Comparison of ENCODE assay signal across 8 mouse cellular contexts in genomic region chr9:57420321-57421120, GRCm38 (mm10). TPM values are rescaled to one million over a fixed set of nuclear protein-coding genes. Genes with fewer than 3 reads are reported as not detected.
DNase-seq lines count a peak whose midpoint lies in the region; ATAC-seq and TF ChIP-seq lines count a peak whose summit lies in the region.

No protein-coding gene starts in this region.

- ATAC-seq in liver, postnatal 0 days, result peak; percentile 93
- ATAC-seq in neutrophil, adult 5-6 weeks (ENCODE audit: extremely low read depth, insufficient number of reproducible peaks, low FRiP score, poor library complexity, severe bottlenecking), result peak; percentile 25

- DNase-seq in CD4-positive, CD25-positive, alpha-beta regulatory T cell, adult 2 months (ENCODE audit: low read depth, low spot score), result peak; percentile 47
- peak; percentile 72 for DNase-seq in brain, embryonic 14.5 days (ENCODE audit: low read depth)
- DNase-seq in forelimb bud, embryonic 11.5 days (ENCODE audit: low read depth, low spot score), result peak; percentile 54
- DNase-seq in heart, postnatal 36 days, result peak; percentile 94 to 96
- peak; percentile 72 to 85 for DNase-seq in layer of hippocampus, adult 2 months (ENCODE audit: low spot score in 2 of 2)
- DNase-seq in liver, postnatal 0 days, result peak; percentile 89
- DNase-seq in thymus, adult 2 months, result peak; percentile 24

- peaks cover 18% of the 10 kb centered on the region for H3K4me1 ChIP-seq in liver, postnatal 0 days (ENCODE audit: insufficient read depth)
- peaks cover 20% of the 10 kb centered on the region for H3K4me1 ChIP-seq in thymus, adult 2 months (replicated peaks; ENCODE audit: control insufficient read depth, insufficient read depth, low read length)

- peaks cover 3% of the 10 kb centered on the region; the same call in 1 of the 2 replicates for H3K36me3 ChIP-seq in liver, postnatal 0 days (replicated peaks; ENCODE audit: insufficient read depth, low read length)
- H3K36me3 ChIP-seq in thymus, adult 2 months (ENCODE audit: control insufficient read depth, insufficient read depth, low read length), result no peaks in the 10 kb centered on the region

- peak overlapping the region; percentile 40 for H3K4me2 ChIP-seq in liver, postnatal 0 days (ENCODE audit: low read depth, low read length)

- peak overlapping the region; percentile 22; the same call in 1 of the 2 replicates for H3K4me3 ChIP-seq in layer of hippocampus, adult 2 months
- H3K4me3 ChIP-seq in liver, postnatal 0 days (ENCODE audit: low read depth, low read length), result no peak overlapping the region
- H3K4me3 ChIP-seq in thymus, adult 2 months (ENCODE audit: control insufficient read depth, insufficient read depth, low read length), result peak overlapping the region; percentile 19; the same call in 1 of the 2 replicates

- H3K9ac ChIP-seq in liver, postnatal 0 days (replicated peaks), result peak overlapping the region; percentile 44

- TF ChIP-seq CTCF in brain, embryonic 14.5 days (IDR thresholded peaks at IDR 0.05; ENCODE audit: borderline replicate concordance, extremely low read depth, insufficient read depth, insufficient read length), result no peak
- TF ChIP-seq CTCF in layer of hippocampus, adult 2 months (conservative IDR thresholded peaks at IDR 0.05), result peak; percentile 23
- TF ChIP-seq CTCF in liver, postnatal 0 days (IDR thresholded peaks at IDR 0.05; ENCODE audit: low read depth), result peak; percentile 17; the same call in 1 of the 2 replicates
- no peak for TF ChIP-seq CTCF in thymus, adult 2 months (IDR thresholded peaks at IDR 0.05; ENCODE audit: borderline replicate concordance, control insufficient read depth, extremely low read depth, insufficient read depth, low read length, poor library complexity)

- TF ChIP-seq EP300 in liver, postnatal 0 days (IDR thresholded peaks at IDR 0.05; ENCODE audit: low read depth), result no peak; the same call in 1 of the 2 replicates

- WGBS in liver, postnatal 0 days (ENCODE audit: insufficient replicate concordance), result 23% methylated on average over 20 of the region's 20 CpGs
- 36% methylated on average over 20 of the region's 20 CpGs for WGBS in thymus, adult 2 months

- no peaks in the 10 kb centered on the region for H3K9me3 ChIP-seq in liver, postnatal 0 days (ENCODE audit: low read length)

- intact Hi-C loops in heart, postnatal 36 days (cut with DNase I), result loop anchor here (1.0 kb wide), 1 partner anchor 13 kb away; no protein-coding TSS in a partner anchor

- H3K27me3 ChIP-seq in liver, postnatal 0 days (ENCODE audit: insufficient read depth, low read length), result no peaks in the 10 kb centered on the region
- no peaks in the 10 kb centered on the region for H3K27me3 ChIP-seq in thymus, adult 2 months (ENCODE audit: control insufficient read depth, insufficient read depth, low read length)

- TF ChIP-seq POLR2A in brain, embryonic 14.5 days (IDR thresholded peaks at IDR 0.05; ENCODE audit: borderline replicate concordance, extremely low read depth, insufficient read depth, insufficient read length, poor library complexity, severe bottlenecking), result no peak
- TF ChIP-seq POLR2A in thymus, adult 2 months (IDR thresholded peaks at IDR 0.05; ENCODE audit: control insufficient read depth, extremely low read depth, insufficient read depth, low read length, poor library complexity), result no peak

- H3K27ac ChIP-seq in layer of hippocampus, adult 2 months, result peak overlapping the region; percentile 92
- peak overlapping the region; percentile 92 for H3K27ac ChIP-seq in liver, postnatal 0 days (ENCODE audit: low read depth)
- H3K27ac ChIP-seq in thymus, adult 2 months (ENCODE audit: control insufficient read depth, insufficient read depth, low read length), result peak overlapping the region; percentile 62

RNA-seq across cellular contexts. Expression of gene Ppcdc, which starts 19.4 kb away (rescaled TPM):
- polyA plus RNA-seq in brain, embryonic 14.5 days (2012; rRNA removed), result 17.9 and 21.1 TPM in 2 replicates
- total RNA-seq in heart, postnatal 36 days (2021), result 1 to 10 TPM; 8.2 to 8.8 TPM
- 10 to 100 TPM; 16.5 to 16.9 TPM for total RNA-seq in layer of hippocampus, adult 2 months (2021)
- polyA plus RNA-seq in liver, postnatal 0 days (2015; fragmentation: Nextera tagmentation; extraction: Ambion mirVana), result 10.7 and 11.5 TPM in 2 replicates
- 63.6 and 70.3 TPM in 2 replicates for total RNA-seq in neutrophil, adult 5-6 weeks (2017)
- 73.8 and 82.9 TPM in 2 replicates for polyA plus RNA-seq in thymus, adult 2 months (2012; rRNA removed)

RNA-seq across cellular contexts. Expression of gene Scamp5, which starts 47.3 kb away (rescaled TPM):
- 222 and 241 TPM in 2 replicates for polyA plus RNA-seq in brain, embryonic 14.5 days (2012; rRNA removed)
- 1 to 10 TPM; 5.4 to 6.4 TPM for total RNA-seq in heart, postnatal 36 days (2021)
- total RNA-seq in layer of hippocampus, adult 2 months (2021), result 100 to 1,000 TPM; 365 to 385 TPM
- polyA plus RNA-seq in liver, postnatal 0 days (2015; fragmentation: Nextera tagmentation; extraction: Ambion mirVana), result 6.5 and 8.4 TPM in 2 replicates
- not detected in 2 replicates for total RNA-seq in neutrophil, adult 5-6 weeks (2017)
- 9.3 and 12.1 TPM in 2 replicates for polyA plus RNA-seq in thymus, adult 2 months (2012; rRNA removed)

Comparison
In these comparisons a context has a peak if more than half of its experiments do, and no peak if none do; other contexts are left out.
1. DNase-seq: peak in every context shown above with its lines; median percentile 95 in heart, postnatal 36 days; 89 in liver, postnatal 0 days; 78 in layer of hippocampus, adult 2 months; 72 in brain, embryonic 14.5 days; 54 in forelimb bud, embryonic 11.5 days; 47 in CD4-positive, CD25-positive, alpha-beta regulatory T cell, adult 2 months; 24 in thymus, adult 2 months.
2. CTCF ChIP-seq: peak in layer of hippocampus, adult 2 months (single experiment) and liver, postnatal 0 days (single experiment); none in brain, embryonic 14.5 days (single experiment) and thymus, adult 2 months (single experiment).
3. RNA of gene Scamp5, which starts 47.3 kb away (total RNA-seq): 365 to 385 TPM in layer of hippocampus, adult 2 months; 5.4 to 6.4 TPM in heart, postnatal 36 days and not detected in neutrophil, adult 5-6 weeks; every median in the first group is over 10 times any median in the second.
4. Peak in every context shown above with its lines, with median percentiles within 50 percentile points of each other: H3K27ac ChIP-seq.